Mouse (Mus musculus) cortical plate, adult 2 months (tissue): ENCODE measurements around the gene Ifitm7.

Source experiments
- CTCF ChIP-seq: fragments of 200-500 bp; IDR thresholded peaks from 2 replicates; pipeline ENCODE4 v1.5.1; 2011; ENCODE audit warnings: mild to moderate bottlenecking, control low read depth, low read length; ENCODE audit not compliant: insufficient read depth; ENCODE audit errors: extremely low read depth
- POLR2A ChIP-seq: fragments of 200-500 bp; IDR thresholded peaks from 2 replicates; pipeline ENCODE4 v1.6.1; 2011; ENCODE audit warnings: mild to moderate bottlenecking, low read length, control low read depth; ENCODE audit not compliant: insufficient read depth; ENCODE audit errors: extremely low read depth

- TF ChIP-seq POLR2A, result no peak
- TF ChIP-seq CTCF, result no peak
Observed at GRCm38 (mm10) chr16:14030650-14031049, 44.0 kb upstream of the Ifitm7 start.
